In genomic region chr7:58677111-58677805, GRCm38 (mm10) we compare ENCODE assay signal across 7 mouse cellular contexts. TPM values are rescaled to one million over a fixed set of nuclear protein-coding genes. Genes with fewer than 3 reads are reported as not detected.
DNase-seq lines count a peak whose midpoint lies in the region; ATAC-seq lines count a peak whose summit lies in the region.

No protein-coding gene starts in this region.

- peak; percentile 40 for DNase-seq in adrenal gland, postnatal 14 days
- peak; percentile 86 for DNase-seq in skeletal muscle tissue, adult 2 months (ENCODE audit: low read depth, low spot score)
- no peak for DNase-seq in cerebellum, postnatal 10 days
- no peak for DNase-seq in right cerebral cortex, postnatal 36 days (ENCODE audit: low spot score in 2 of 2)
- DNase-seq in retina, embryonic 14.5 days (ENCODE audit: low spot score): no peak

- ATAC-seq in CD4-positive, CD25-positive, alpha-beta regulatory T cell, adult 4 months: peak; percentile 81
- peak; percentile 81 for ATAC-seq in inflammation-experienced regulatory T-cells, adult 6 months

RNA-seq across cellular contexts. Expression of gene Atp10a, which starts 21.3 kb away (rescaled TPM):
- 1 to 10 TPM; 4.0 to 4.5 TPM for polyA plus RNA-seq in CD4-positive, CD25-positive, alpha-beta regulatory T cell, adult 4 months (2017; shearing (Covaris generic))
- total RNA-seq in adrenal gland, postnatal 14 days (2021): 43.4 and 46.8 TPM in 2 replicates
- polyA plus RNA-seq in inflammation-experienced regulatory T-cells, adult 6 months (2017; shearing (Covaris generic)): 1 to 10 TPM; 5.3 to 7.9 (median 5.9) TPM

Comparison
In these comparisons a context has a peak if more than half of its experiments do, and no peak if none do; other contexts are left out.
1. DNase-seq: peak in adrenal gland, postnatal 14 days (single experiment) and skeletal muscle tissue, adult 2 months (single experiment); none in cerebellum, postnatal 10 days (0 of 2), right cerebral cortex, postnatal 36 days (0 of 2) and retina, embryonic 14.5 days (single experiment).